Mouse (Mus musculus) neural tube, embryonic 15.5 days (tissue): ENCODE results near the gene Slc25a39. TPM values are rescaled to one million over a fixed set of nuclear protein-coding genes. Genes with fewer than 3 reads are reported as not detected.

Experiments
- ATAC-seq: fragments of 200-750 bp; cut with Nextera tagmentation; 2 replicates; pipeline ENCODE4 v1.8.0; 2017; ENCODE audit warnings: mild to moderate bottlenecking, moderate TSS enrichment, moderate library complexity; ENCODE audit not compliant: low FRiP score
- H3K27ac ChIP-seq: fragments of 300-500 bp; sonication (generic); replicated peaks from 2 replicates; pipeline ENCODE4 v1.5.1; 2015; ENCODE audit warnings: mild to moderate bottlenecking, inconsistent platforms
- H3K27me3 ChIP-seq: fragments of 300-500 bp; sonication (generic); replicated peaks from 2 replicates; pipeline ENCODE4 v1.6.1; 2015; ENCODE audit warnings: inconsistent platforms
- H3K36me3 ChIP-seq: fragments of 300-500 bp; sonication (generic); 2 replicates; pipeline ENCODE4 v1.6.1; 2015; ENCODE audit warnings: inconsistent platforms
- H3K4me1 ChIP-seq: fragments of 300-500 bp; sonication (generic); 2 replicates; pipeline ENCODE4 v1.6.1; 2015; ENCODE audit warnings: inconsistent platforms
- H3K4me2 ChIP-seq: fragments of 300-500 bp; sonication (generic); 2 replicates; pipeline ENCODE4 v1.6.1; 2015; ENCODE audit warnings: inconsistent platforms, mild to moderate bottlenecking, moderate library complexity
- H3K4me3 ChIP-seq: fragments of 300-500 bp; sonication (generic); replicated peaks from 2 replicates; pipeline ENCODE4 v1.5.1; 2015; ENCODE audit warnings: mild to moderate bottlenecking, inconsistent platforms
- H3K9ac ChIP-seq: fragments of 300-500 bp; sonication (generic); replicated peaks from 2 replicates; pipeline ENCODE4 v1.6.1; 2015; ENCODE audit warnings: mild to moderate bottlenecking, inconsistent platforms
- H3K9me3 ChIP-seq: fragments of 300-500 bp; sonication (generic); replicated peaks from 2 replicates; pipeline ENCODE4 v1.6.1; 2016; ENCODE audit warnings: inconsistent platforms
- WGBS: fragments of 180-500 bp; shearing (Covaris S2); methylation state at CpG from one replicate; pipeline ENCODE4 v1.1.7; 2015; ENCODE audit warnings: mixed read lengths; 5-methylcytosine and 5-hydroxymethylcytosine counted together
- polyA plus RNA-seq: library from polyadenylated mRNA; unstranded; fragments of >200 nt; fragmentation: Nextera tagmentation; extraction: Ambion mirVana; gene quantifications from 2 replicates; pipeline ENCODE4 v1.2.1, GENCODE M21; 2015

Gene Slc25a39
- polyA plus RNA-seq, 1 experiment from 2014 or later: 161 TPM

GRCm38 (mm10) chr11:102365699-102366098 is 42.0 kb downstream of the Slc25a39 start:
- Histone ChIP-seq H3K4me1 (no peaks in the 10 kb centered on the region), H3K9ac (no peak overlapping the region), H3K27ac (no peak overlapping the region), H3K36me3 (no peaks in the 10 kb centered on the region), H3K4me2 (no peak overlapping the region), H3K27me3 (no peaks in the 10 kb centered on the region), H3K9me3 (no peaks in the 10 kb centered on the region), H3K4me3 (no peak overlapping the region)
- 65% methylated on average over 4 of the region's 4 CpGs for WGBS
- ATAC-seq: no peak

GRCm38 (mm10) chr11:102364570-102365371 is 43.0 kb downstream of the Slc25a39 start:
- Histone ChIP-seq H3K27me3 (no peaks in the 10 kb centered on the region), H3K4me1 (no peaks in the 10 kb centered on the region), H3K9ac (no peak overlapping the region), H3K4me2 (no peak overlapping the region), H3K4me3 (no peak overlapping the region), H3K27ac (no peak overlapping the region), H3K9me3 (no peaks in the 10 kb centered on the region), H3K36me3 (no peaks in the 10 kb centered on the region)
- ATAC-seq: no peak
- WGBS: 82% methylated on average over 14 of the region's 14 CpGs

GRCm38 (mm10) chr11:102363623-102364022 is 44.1 kb downstream of the Slc25a39 start:
- no peaks in the 10 kb centered on the region for H3K36me3 ChIP-seq
- H3K4me3 ChIP-seq: no peak overlapping the region
- no peak overlapping the region for H3K4me2 ChIP-seq
- H3K27ac ChIP-seq: no peak overlapping the region
- no peak overlapping the region for H3K9ac ChIP-seq
- H3K4me1 ChIP-seq: no peaks in the 10 kb centered on the region
- no peak for ATAC-seq
- no peaks in the 10 kb centered on the region for H3K27me3 ChIP-seq
- 73% methylated on average over 2 of the region's 2 CpGs for WGBS
- no peaks in the 10 kb centered on the region for H3K9me3 ChIP-seq

- 88% methylated on average over 8 of the region's 8 CpGs for WGBS
- H3K4me3 ChIP-seq: no peak overlapping the region
- no peak overlapping the region for H3K27ac ChIP-seq
- ATAC-seq: no peak
- no peaks in the 10 kb centered on the region for H3K9me3 ChIP-seq
- H3K4me2 ChIP-seq: no peak overlapping the region
- no peak overlapping the region for H3K9ac ChIP-seq
- H3K36me3 ChIP-seq: no peaks in the 10 kb centered on the region
- H3K27me3 ChIP-seq: no peaks in the 10 kb centered on the region; the same call in 1 of the 2 replicates
- H3K4me1 ChIP-seq: no peaks in the 10 kb centered on the region
Observed at GRCm38 (mm10) chr11:102361776-102362495, 45.8 kb downstream of the Slc25a39 start.

- H3K27ac ChIP-seq: no peak overlapping the region
- no peaks in the 10 kb centered on the region; the same call in 1 of the 2 replicates for H3K27me3 ChIP-seq
- 73% methylated on average over 10 of the region's 10 CpGs for WGBS
- ATAC-seq: no peak
- H3K36me3 ChIP-seq: no peaks in the 10 kb centered on the region
- no peak overlapping the region for H3K9ac ChIP-seq
- H3K4me3 ChIP-seq: no peak overlapping the region
- no peaks in the 10 kb centered on the region for H3K4me1 ChIP-seq
- no peak overlapping the region for H3K4me2 ChIP-seq
- H3K9me3 ChIP-seq: no peaks in the 10 kb centered on the region
Observed at GRCm38 (mm10) chr11:102358365-102358764, 49.4 kb downstream of the Slc25a39 start.

- no peak overlapping the region for H3K9ac ChIP-seq
- no peaks in the 10 kb centered on the region; the same call in none of the 2 replicates for H3K27me3 ChIP-seq
- no peaks in the 10 kb centered on the region for H3K36me3 ChIP-seq
- no peaks in the 10 kb centered on the region for H3K4me1 ChIP-seq
- no peaks in the 10 kb centered on the region for H3K9me3 ChIP-seq
- H3K27ac ChIP-seq: no peak overlapping the region
- 75% methylated on average over 31 of the region's 31 CpGs for WGBS
- no peak overlapping the region for H3K4me2 ChIP-seq
- no peak overlapping the region for H3K4me3 ChIP-seq
- no peak for ATAC-seq
Observed at GRCm38 (mm10) chr11:102356636-102357350, 51.0 kb downstream of the Slc25a39 start.

- 85% methylated on average over 12 of the region's 12 CpGs for WGBS
- Histone ChIP-seq H3K4me2 (no peak overlapping the region), H3K4me3 (no peak overlapping the region), H3K9ac (no peak overlapping the region), H3K27me3 (peaks cover 1% of the 10 kb centered on the region), H3K9me3 (no peaks in the 10 kb centered on the region), H3K36me3 (no peaks in the 10 kb centered on the region), H3K4me1 (no peaks in the 10 kb centered on the region), H3K27ac (no peak overlapping the region)
- no peak for ATAC-seq
Observed at GRCm38 (mm10) chr11:102356190-102356589, 51.6 kb downstream of the Slc25a39 start.

GRCm38 (mm10) chr11:102355501-102355900 is 52.2 kb downstream of the Slc25a39 start:
- ATAC-seq: no peak
- Histone ChIP-seq H3K4me1 (no peaks in the 10 kb centered on the region), H3K4me2 (no peak overlapping the region), H3K27ac (no peak overlapping the region), H3K9me3 (no peaks in the 10 kb centered on the region), H3K27me3 (peaks cover 3% of the 10 kb centered on the region), H3K4me3 (no peak overlapping the region), H3K9ac (no peak overlapping the region), H3K36me3 (no peaks in the 10 kb centered on the region)
- WGBS: 85% methylated on average over 3 of the region's 3 CpGs

GRCm38 (mm10) chr11:102353021-102353431 is 54.7 kb downstream of the Slc25a39 start:
- WGBS: 51% methylated on average over 8 of the region's 8 CpGs
- Histone ChIP-seq H3K27me3 (peaks cover 3% of the 10 kb centered on the region), H3K4me2 (no peak overlapping the region), H3K27ac (no peak overlapping the region), H3K4me1 (no peaks in the 10 kb centered on the region), H3K36me3 (no peaks in the 10 kb centered on the region), H3K9me3 (no peaks in the 10 kb centered on the region), H3K4me3 (no peak overlapping the region), H3K9ac (no peak overlapping the region)
- no peak for ATAC-seq
